Mouse (Mus musculus): ENCODE measurements around the gene Aldh9a1.

GRCm38 (mm10) chr1:167363322-167363721 is 13.5 kb downstream of the Aldh9a1 start:
- TF ChIP-seq CTCF (IDR thresholded peaks at IDR 0.05; ENCODE audit: extremely low read depth, insufficient read depth, low read length) (no peak), POLR2A (IDR thresholded peaks at IDR 0.05; ENCODE audit: extremely low read depth, insufficient read depth, low read length) (no peak)
